Mouse (Mus musculus): Measurements from ENCODE around the gene Bcdin3d. TPM values are rescaled to one million over a fixed set of nuclear protein-coding genes. Genes with fewer than 3 reads are reported as not detected.

The Bcdin3d gene
- total and polyA plus RNA-seq, 3 experiments, result 7.8 to 31.3 (median 13.7) TPM

GRCm38 (mm10) chr15:99440112-99440815 is 34.3 kb downstream of the Bcdin3d start:
- H3K9me3 ChIP-seq (replicated peaks; ENCODE audit: insufficient read depth, low read length), result no peaks in the 10 kb centered on the region
- no peak overlapping the region for H3K27ac ChIP-seq (ENCODE audit: control insufficient read depth, low read depth, low read length)
- H3K4me3 ChIP-seq (ENCODE audit: control insufficient read depth in 1 of 2, insufficient read depth in 1 of 2, low read depth in 2 of 2, low read length in 2 of 2), result no peak overlapping the region
- H3K36me3 ChIP-seq (ENCODE audit: control insufficient read depth in 1 of 2, insufficient read depth in 2 of 2, low read length in 2 of 2), result no peaks in the 10 kb centered on the region
- no peak for DNase-seq (ENCODE audit: low read depth, low spot score)
- no peaks in the 10 kb centered on the region for H3K27me3 ChIP-seq (ENCODE audit: control insufficient read depth in 1 of 2, insufficient read depth in 2 of 2, low read length in 2 of 2)
- H3K4me1 ChIP-seq (ENCODE audit: control insufficient read depth in 1 of 2, insufficient read depth in 2 of 2, low read length in 2 of 2), result no peaks in the 10 kb centered on the region
- no peaks in the 10 kb centered on the region for H3K79me2 ChIP-seq (ENCODE audit: control insufficient read depth, insufficient read depth, low read length, poor library complexity)
- H3K9ac ChIP-seq (ENCODE audit: control insufficient read depth, low read depth, low read length, poor library complexity, severe bottlenecking), result no peak overlapping the region
- TF ChIP-seq CHD1 (IDR thresholded peaks at IDR 0.05; ENCODE audit: low read depth, low read length) (no peak), CTCF (IDR thresholded peaks at IDR 0.05 in 2 of 3, conservative IDR thresholded peaks at IDR 0.05 in 1 of 3; ENCODE audit: control insufficient read depth in 1 of 3, insufficient read depth in 1 of 3, low read depth in 2 of 3, low read length in 3 of 3, poor library complexity in 1 of 3, severe bottlenecking in 1 of 3) (no peak), ZNF384 (IDR thresholded peaks at IDR 0.05; ENCODE audit: low read depth, low read length) (no peak), MAX (IDR thresholded peaks at IDR 0.05; ENCODE audit: low read length) (no peak), JUND (IDR thresholded peaks at IDR 0.05; ENCODE audit: low read depth, low read length) (no peak)

GRCm38 (mm10) chr15:99438966-99439698 is 35.4 kb downstream of the Bcdin3d start:
- no peak for DNase-seq (ENCODE audit: low read depth, low spot score)
- Histone ChIP-seq H3K4me3 (ENCODE audit: control insufficient read depth in 1 of 2, insufficient read depth in 1 of 2, low read depth in 2 of 2, low read length in 2 of 2) (no peak overlapping the region), H3K4me1 (ENCODE audit: control insufficient read depth in 1 of 2, insufficient read depth in 2 of 2, low read length in 2 of 2) (no peaks in the 10 kb centered on the region), H3K27me3 (ENCODE audit: control insufficient read depth in 1 of 2, insufficient read depth in 2 of 2, low read length in 2 of 2) (no peaks in the 10 kb centered on the region), H3K9me3 (replicated peaks; ENCODE audit: insufficient read depth, low read length) (no peaks in the 10 kb centered on the region), H3K36me3 (ENCODE audit: control insufficient read depth in 1 of 2, insufficient read depth in 2 of 2, low read length in 2 of 2) (no peaks in the 10 kb centered on the region), H3K79me2 (ENCODE audit: control insufficient read depth, insufficient read depth, low read length, poor library complexity) (no peaks in the 10 kb centered on the region), H3K27ac (ENCODE audit: control insufficient read depth, low read depth, low read length) (no peak overlapping the region), H3K9ac (ENCODE audit: control insufficient read depth, low read depth, low read length, poor library complexity, severe bottlenecking) (no peak overlapping the region)
- TF ChIP-seq CTCF (IDR thresholded peaks at IDR 0.05 in 2 of 3, conservative IDR thresholded peaks at IDR 0.05 in 1 of 3; ENCODE audit: control insufficient read depth in 1 of 3, insufficient read depth in 1 of 3, low read depth in 2 of 3, low read length in 3 of 3, poor library complexity in 1 of 3, severe bottlenecking in 1 of 3) (no peak), KAT2A (conservative IDR thresholded peaks at IDR 0.05; ENCODE audit: low read depth, low read length) (no peak), MAZ (IDR thresholded peaks at IDR 0.05; ENCODE audit: low read depth, low read length) (no peak), CHD1 (IDR thresholded peaks at IDR 0.05; ENCODE audit: low read depth, low read length) (no peak), GATA1 (IDR thresholded peaks at IDR 0.05; ENCODE audit: low read depth, low read length) (no peak), ELF1 (IDR thresholded peaks at IDR 0.05; ENCODE audit: low read depth, low read length) (no peak), MXI1 (IDR thresholded peaks at IDR 0.05; ENCODE audit: low read depth, low read length) (no peak), ZMIZ1 (IDR thresholded peaks at IDR 0.05; ENCODE audit: low read depth, low read length) (no peak), TBP (IDR thresholded peaks at IDR 0.05; ENCODE audit: low read depth, low read length) (no peak), ZKSCAN1 (IDR thresholded peaks at IDR 0.05; ENCODE audit: low read depth, low read length) (no peak), USF1 (IDR thresholded peaks at IDR 0.05; ENCODE audit: low read depth, low read length) (no peak)
